Mouse (Mus musculus) cortical plate, adult 2 months (tissue): ENCODE results near the gene Myct1.

Experiments
- CTCF ChIP-seq: fragments of 200-500 bp; IDR thresholded peaks from 2 replicates; pipeline ENCODE4 v1.5.1; 2011; ENCODE audit warnings: mild to moderate bottlenecking, control low read depth, low read length; ENCODE audit not compliant: insufficient read depth; ENCODE audit errors: extremely low read depth
- POLR2A ChIP-seq: fragments of 200-500 bp; IDR thresholded peaks from 2 replicates; pipeline ENCODE4 v1.6.1; 2011; ENCODE audit warnings: mild to moderate bottlenecking, low read length, control low read depth; ENCODE audit not compliant: insufficient read depth; ENCODE audit errors: extremely low read depth

GRCm38 (mm10) chr10:5603512-5603911 is 9.9 kb downstream of the Myct1 start:
- TF ChIP-seq CTCF, result no peak
- TF ChIP-seq POLR2A, result no peak
